Mouse (Mus musculus) kidney, postnatal 0 days (tissue): ENCODE data around the gene Csf2. TPM values are rescaled to one million over a fixed set of nuclear protein-coding genes. Genes with fewer than 3 reads are reported as not detected.

Experiments
- ATAC-seq: fragments of 200-750 bp; cut with Nextera tagmentation; replicated peaks from 2 replicates; pipeline ENCODE4 v1.8.0; 2017; ENCODE audit warnings: low read depth, moderate number of reproducible peaks, moderate TSS enrichment, moderate library complexity; ENCODE audit not compliant: low FRiP score
- DNase-seq: peaks from one replicate; pipeline ENCODE4 v3.0.0-alpha.2; 2016; ENCODE audit warnings: low spot score
- H3K27ac ChIP-seq: fragments of 300-500 bp; sonication (generic); 2 replicates; pipeline ENCODE4 v1.5.1; 2014; ENCODE audit warnings: mild to moderate bottlenecking
- H3K27me3 ChIP-seq: fragments of 300-500 bp; sonication (generic); 2 replicates; pipeline ENCODE4 v1.6.1; 2014; ENCODE audit warnings: low read length, mixed read lengths; ENCODE audit not compliant: insufficient read depth
- H3K36me3 ChIP-seq: fragments of 300-500 bp; sonication (generic); 2 replicates; pipeline ENCODE4 v1.6.1; 2014; ENCODE audit warnings: low read length, mixed read lengths; ENCODE audit not compliant: insufficient read depth
- H3K4me1 ChIP-seq: fragments of 300-500 bp; sonication (generic); replicated peaks from 2 replicates; pipeline ENCODE4 v1.6.1; 2014; ENCODE audit warnings: antibody characterized with exemption, low read length, mixed read lengths; ENCODE audit not compliant: insufficient read depth
- H3K4me2 ChIP-seq: fragments of 300-500 bp; sonication (generic); 2 replicates; pipeline ENCODE4 v1.6.1; 2014; ENCODE audit warnings: mild to moderate bottlenecking, low read length, moderate library complexity, mixed read lengths
- H3K4me3 ChIP-seq: fragments of 300-500 bp; sonication (generic); replicated peaks from 2 replicates; pipeline ENCODE4 v1.5.1; 2014; ENCODE audit warnings: low read depth, low read length
- H3K9ac ChIP-seq: fragments of 300-500 bp; sonication (generic); 2 replicates; pipeline ENCODE4 v1.6.1; 2014; ENCODE audit warnings: low read depth, low read length
- H3K9me3 ChIP-seq: fragments of 300-500 bp; sonication (generic); replicated peaks from 2 replicates; pipeline ENCODE4 v1.6.1; 2016; ENCODE audit warnings: low read length, inconsistent platforms, mixed read lengths
- CTCF ChIP-seq: IDR thresholded peaks from 2 replicates; pipeline ENCODE4 v1.5.1; 2016; ENCODE audit warnings: antibody characterized with exemption, low read depth, mild to moderate bottlenecking, moderate library complexity
- WGBS: fragments of 180-500 bp; shearing (Covaris S2); extraction: QIAGEN DNeasy Blood & Tissue Kit; methylation state at CpG from one replicate; pipeline ENCODE4 v1.1.7; 2014; 5-methylcytosine and 5-hydroxymethylcytosine counted together
- polyA plus RNA-seq: library from polyadenylated mRNA; unstranded; fragments of >200 nt; fragmentation: Nextera tagmentation; extraction: Ambion mirVana; gene quantifications from 2 replicates; pipeline ENCODE4 v1.2.1, GENCODE M21; 2015

The Csf2 gene
- polyA plus RNA-seq, 1 experiment from 2014 or later, result not detected

GRCm38 (mm10) chr11:54292163-54292562 is 42.7 kb upstream of the Csf2 start:
- Histone ChIP-seq H3K4me3 (no peak overlapping the region), H3K4me2 (no peak overlapping the region), H3K36me3 (no peaks in the 10 kb centered on the region), H3K4me1 (no peaks in the 10 kb centered on the region), H3K9ac (no peak overlapping the region), H3K27ac (no peak overlapping the region), H3K27me3 (no peaks in the 10 kb centered on the region), H3K9me3 (no peaks in the 10 kb centered on the region)
- no peak for TF ChIP-seq CTCF
- DNase-seq (no peak), ATAC-seq (no peak)
- WGBS, result 86% methylated on average over 2 of the region's 2 CpGs

GRCm38 (mm10) chr11:54287821-54288453 is 38.5 kb upstream of the Csf2 start:
- TF ChIP-seq CTCF, result no peak
- H3K36me3 ChIP-seq, result no peaks in the 10 kb centered on the region
- DNase-seq, result no peak
- no peaks in the 10 kb centered on the region for H3K27me3 ChIP-seq
- H3K9ac ChIP-seq, result no peak overlapping the region
- no peak overlapping the region for H3K27ac ChIP-seq
- 85% methylated on average over 8 of the region's 8 CpGs for WGBS
- ATAC-seq, result no peak
- H3K4me2 ChIP-seq, result no peak overlapping the region
- H3K4me1 ChIP-seq, result no peaks in the 10 kb centered on the region
- no peak overlapping the region for H3K4me3 ChIP-seq
- no peaks in the 10 kb centered on the region for H3K9me3 ChIP-seq

DNA sequence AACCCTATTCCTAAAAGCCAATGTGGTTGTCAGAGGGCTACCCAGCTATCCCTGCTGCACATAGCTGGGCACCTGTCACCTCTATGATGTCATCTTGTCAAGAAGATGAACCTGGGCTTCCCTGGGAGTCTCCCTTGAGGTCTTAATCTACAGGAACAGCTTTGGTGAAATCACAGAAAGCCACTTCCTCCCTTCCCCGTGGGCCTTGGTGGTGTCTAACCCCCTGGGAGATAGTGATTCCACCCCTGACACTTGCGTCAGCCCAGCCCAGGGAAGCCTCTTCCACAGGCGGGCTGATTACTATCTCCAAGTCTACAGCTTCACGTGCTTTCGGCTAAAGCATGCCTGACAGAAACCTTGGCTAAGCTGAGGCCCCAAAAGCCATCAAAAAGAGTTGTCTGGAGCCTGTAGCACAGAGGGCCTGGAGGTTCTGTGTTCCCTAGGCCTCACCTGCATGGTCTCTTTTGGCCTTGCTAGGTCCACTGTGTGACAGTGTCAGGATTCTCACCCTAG is 22.0 kb upstream of the Csf2 start:
- ATAC-seq, result no peak

GRCm38 (mm10) chr11:54269191-54269896 is 19.9 kb upstream of the Csf2 start:
- ATAC-seq (no peak), DNase-seq (no peak)
- TF ChIP-seq CTCF, result no peak
- Histone ChIP-seq H3K4me3 (no peak overlapping the region), H3K27ac (no peak overlapping the region), H3K9me3 (no peaks in the 10 kb centered on the region), H3K4me2 (no peak overlapping the region), H3K9ac (no peak overlapping the region), H3K36me3 (no peaks in the 10 kb centered on the region), H3K27me3 (no peaks in the 10 kb centered on the region), H3K4me1 (no peaks in the 10 kb centered on the region)
- WGBS, result 77% methylated on average over 3 of the region's 3 CpGs

More for the DNA sequence above, 22.0 kb upstream of the Csf2 start:
- TF ChIP-seq CTCF, result no peak
- no peak overlapping the region for H3K4me3 ChIP-seq
- H3K9me3 ChIP-seq, result no peaks in the 10 kb centered on the region
- no peaks in the 10 kb centered on the region for H3K27me3 ChIP-seq
- DNase-seq, result no peak
- no peak overlapping the region for H3K4me2 ChIP-seq
- no peak overlapping the region for H3K27ac ChIP-seq
- no peaks in the 10 kb centered on the region for H3K4me1 ChIP-seq
- H3K9ac ChIP-seq, result no peak overlapping the region
- H3K36me3 ChIP-seq, result no peaks in the 10 kb centered on the region
- WGBS, result 80% methylated on average over 5 of the region's 5 CpGs

- 84% methylated on average over 6 of the region's 6 CpGs for WGBS
- no peaks in the 10 kb centered on the region for H3K9me3 ChIP-seq
- no peak within 1 kb of the TSS for H3K4me2 ChIP-seq
- no peak for ATAC-seq
- H3K9ac ChIP-seq, result no peak within 1 kb of the TSS
- no peak for TF ChIP-seq CTCF
- no peaks in the 10 kb centered on the region for H3K36me3 ChIP-seq
- H3K27ac ChIP-seq, result no peak within 1 kb of the TSS
- no peak within 1 kb of the TSS for H3K4me3 ChIP-seq
- H3K27me3 ChIP-seq, result no peaks in the 10 kb centered on the region
- no peak for DNase-seq
- H3K4me1 ChIP-seq, result no peaks in the 10 kb centered on the region
These were observed 17.7 kb upstream of the Csf2 start, which contains the start of gene Il3 for GRCm38 (mm10) chr11:54267177-54267576. Il3 (minus strand) TSS chr11:54267277.

DNA sequence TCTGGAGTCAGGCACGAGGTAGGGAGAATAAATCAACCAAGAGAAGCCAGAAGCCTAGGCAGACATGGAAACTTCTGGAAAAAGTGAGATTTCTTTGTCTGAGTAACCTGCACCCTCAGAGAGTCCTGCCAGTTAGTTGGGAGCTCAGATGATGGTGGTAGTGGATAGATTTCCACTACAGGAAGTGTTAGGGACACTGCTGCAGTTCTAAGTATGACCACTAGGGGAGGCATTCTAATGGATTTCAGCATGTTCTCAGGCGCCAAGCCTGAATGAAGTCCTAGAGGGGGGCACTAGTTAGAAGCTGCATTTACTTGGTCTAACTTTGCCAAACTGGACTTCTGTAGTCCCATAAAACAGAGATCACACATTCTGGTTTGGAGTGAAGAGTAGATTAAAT is 15.1 kb upstream of the Csf2 start:
- ATAC-seq (no peak), DNase-seq (peak; percentile 72)
- Histone ChIP-seq H3K4me2 (no peak overlapping the region), H3K4me3 (no peak overlapping the region), H3K9me3 (no peaks in the 10 kb centered on the region), H3K27me3 (no peaks in the 10 kb centered on the region), H3K9ac (no peak overlapping the region), H3K36me3 (no peaks in the 10 kb centered on the region), H3K4me1 (no peaks in the 10 kb centered on the region), H3K27ac (no peak overlapping the region)
- TF ChIP-seq CTCF, result peak; percentile 83
- WGBS, result 51% methylated on average over 2 of the region's 2 CpGs
